Mouse (Mus musculus): Measurements from ENCODE around the gene Gjb2.

DNA sequence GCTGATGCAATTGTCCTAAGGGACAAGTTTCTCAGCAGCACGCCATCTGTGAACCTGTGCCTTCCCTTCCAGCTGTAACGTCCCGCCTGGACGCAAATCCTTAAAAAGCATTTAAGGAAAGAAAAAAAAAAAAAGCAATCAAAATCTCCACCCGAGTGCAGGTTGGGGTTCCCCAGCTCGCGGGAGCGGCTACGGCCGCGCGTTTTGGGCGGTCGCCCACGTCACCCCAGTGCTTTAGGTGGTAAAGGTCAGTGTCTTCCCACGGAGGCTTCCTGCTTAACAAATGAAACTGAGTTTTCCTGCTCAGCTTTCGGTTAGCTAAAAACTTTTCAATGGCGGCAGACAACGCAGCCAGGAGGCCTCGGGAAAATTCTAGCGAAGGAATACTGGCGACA is 794 bp downstream of the Gjb2 start:
- no peak for TF ChIP-seq CTCF (IDR thresholded peaks at IDR 0.05; ENCODE audit: extremely low read depth, insufficient read length, insufficient replicate concordance, low read depth, low read length)
- TF ChIP-seq POLR2A (IDR thresholded peaks at IDR 0.05; ENCODE audit: low read depth, low read length) = peak; percentile 24; the same call in 1 of the 2 replicates
